Mouse (Mus musculus): Measurements from ENCODE around the gene Pde10a. TPM values are rescaled to one million over a fixed set of nuclear protein-coding genes. Genes with fewer than 3 reads are reported as not detected.

The Pde10a gene
- polyA plus RNA-seq, 1 experiment from 2014 or later = 1.4 TPM

Other genes starting within 250 kb of the Pde10a start
- gene Mpc1, start 242.5 kb upstream of the Pde10a start, polyA plus RNA-seq (2015; fragmentation: Nextera tagmentation; extraction: Ambion mirVana) = 192 and 199 TPM in 2 replicates
- 78.7 and 79.0 TPM in 2 replicates for gene Sft2d1, start 214.3 kb upstream of the Pde10a start, polyA plus RNA-seq (2015; fragmentation: Nextera tagmentation; extraction: Ambion mirVana)
- gene Prr18, start 187.9 kb upstream of the Pde10a start, polyA plus RNA-seq (2015; fragmentation: Nextera tagmentation; extraction: Ambion mirVana) = 0.39 and 0.61 TPM in 2 replicates
- gene T2, start 169.4 kb upstream of the Pde10a start, polyA plus RNA-seq (2015; fragmentation: Nextera tagmentation; extraction: Ambion mirVana) = 0.13 and 0.27 TPM in 2 replicates
- gene T, start 90.9 kb upstream of the Pde10a start, polyA plus RNA-seq (2015; fragmentation: Nextera tagmentation; extraction: Ambion mirVana) = 0.30 and 0.45 TPM in 2 replicates
- not detected in 2 replicates for gene Gm17087, start 41.6 kb downstream of the Pde10a start, polyA plus RNA-seq (2015; fragmentation: Nextera tagmentation; extraction: Ambion mirVana)